Mouse (Mus musculus): Measurements from ENCODE around the gene Hspa14. TPM values are rescaled to one million over a fixed set of nuclear protein-coding genes. Genes with fewer than 3 reads are reported as not detected.

The Hspa14 gene
- polyA plus RNA-seq, 2 experiments: 50.8 to 74.0 TPM

GRCm38 (mm10) chr2:3445984-3446383 is 66.6 kb downstream of the Hspa14 start:
- WGBS (ENCODE audit: insufficient replicate concordance): 74% methylated on average over 4 of the region's 4 CpGs
- TF ChIP-seq CTCF (IDR thresholded peaks at IDR 0.05; ENCODE audit: low read depth): no peak
- TF ChIP-seq EP300 (IDR thresholded peaks at IDR 0.05; ENCODE audit: low read depth): no peak
- H3K36me3 ChIP-seq (replicated peaks; ENCODE audit: control insufficient read depth, insufficient read depth, low read depth): peaks cover 2% of the 10 kb centered on the region; the same call in 1 of the 2 replicates
- no peak overlapping the region for H3K9ac ChIP-seq (replicated peaks)
- H3K4me3 ChIP-seq (ENCODE audit: insufficient read depth in 1 of 2, low read depth in 2 of 2, low read length in 2 of 2): no peak overlapping the region
- ATAC-seq (ENCODE audit: insufficient read depth) (no peak), DNase-seq (ENCODE audit: low read depth in 3 of 3, low spot score in 3 of 3) (no peak)
- no peak overlapping the region for H3K27ac ChIP-seq
- H3K4me2 ChIP-seq (ENCODE audit: low read depth): no peak overlapping the region
- H3K9me3 ChIP-seq (ENCODE audit: control insufficient read depth, low read length): no peaks in the 10 kb centered on the region
- no peaks in the 10 kb centered on the region for H3K27me3 ChIP-seq (ENCODE audit: control insufficient read depth, insufficient read depth, low read length)
- no peaks in the 10 kb centered on the region for H3K4me1 ChIP-seq (replicated peaks; ENCODE audit: control insufficient read depth in 2 of 2, insufficient read depth in 2 of 2, low read length in 1 of 2)

GRCm38 (mm10) chr2:3444206-3444605 is 68.4 kb downstream of the Hspa14 start:
- Histone ChIP-seq H3K4me3 (ENCODE audit: insufficient read depth in 1 of 2, low read depth in 2 of 2, low read length in 2 of 2) (no peak overlapping the region), H3K9me3 (ENCODE audit: control insufficient read depth, low read length) (no peaks in the 10 kb centered on the region), H3K4me2 (ENCODE audit: low read depth) (no peak overlapping the region), H3K9ac (replicated peaks) (no peak overlapping the region), H3K27me3 (ENCODE audit: control insufficient read depth, insufficient read depth, low read length) (no peaks in the 10 kb centered on the region), H3K27ac (no peak overlapping the region), H3K4me1 (replicated peaks; ENCODE audit: control insufficient read depth in 2 of 2, insufficient read depth in 2 of 2, low read length in 1 of 2) (no peaks in the 10 kb centered on the region), H3K36me3 (replicated peaks; ENCODE audit: control insufficient read depth, insufficient read depth, low read depth) (peaks cover 2% of the 10 kb centered on the region)
- WGBS (ENCODE audit: insufficient replicate concordance): 70% methylated on average over 7 of the region's 7 CpGs
- TF ChIP-seq EP300 (IDR thresholded peaks at IDR 0.05; ENCODE audit: low read depth) (no peak), CTCF (IDR thresholded peaks at IDR 0.05; ENCODE audit: low read depth) (no peak)
- DNase-seq (ENCODE audit: low read depth in 3 of 3, low spot score in 3 of 3) (no peak), ATAC-seq (ENCODE audit: insufficient read depth) (no peak)

Other genes starting within 250 kb of the Hspa14 start
- gene Nmt2, start 228.6 kb downstream of the Hspa14 start, polyA plus RNA-seq (2012; rRNA removed): 3.3 and 4.9 TPM in 2 replicates
- 13.5 and 14.1 TPM in 2 replicates for gene Nmt2, start 228.6 kb downstream of the Hspa14 start, polyA plus RNA-seq (2014; fragmentation: Nextera tagmentation; extraction: Ambion mirVana)
- gene Rpp38, start 180.2 kb downstream of the Hspa14 start, polyA plus RNA-seq (2012; rRNA removed): 6.2 and 9.9 TPM in 2 replicates
- gene Rpp38, start 180.2 kb downstream of the Hspa14 start, polyA plus RNA-seq (2014; fragmentation: Nextera tagmentation; extraction: Ambion mirVana): 13.2 and 14.4 TPM in 2 replicates
- 0.33 and 0.36 TPM in 2 replicates for gene Acbd7, start 176.6 kb downstream of the Hspa14 start, polyA plus RNA-seq (2012; rRNA removed)
- gene Acbd7, start 176.6 kb downstream of the Hspa14 start, polyA plus RNA-seq (2014; fragmentation: Nextera tagmentation; extraction: Ambion mirVana): 0.48 and 1.0 TPM in 2 replicates
- gene Olah, start 115.6 kb downstream of the Hspa14 start, polyA plus RNA-seq (2012; rRNA removed): not detected in 2 replicates
- gene Olah, start 115.6 kb downstream of the Hspa14 start, polyA plus RNA-seq (2014; fragmentation: Nextera tagmentation; extraction: Ambion mirVana): not detected in 2 replicates
- gene Meig1, start 90.2 kb downstream of the Hspa14 start, polyA plus RNA-seq (2012; rRNA removed): not detected in 2 replicates
- gene Meig1, start 90.2 kb downstream of the Hspa14 start, polyA plus RNA-seq (2014; fragmentation: Nextera tagmentation; extraction: Ambion mirVana): not detected in 2 replicates
- 3.8 and 4.6 TPM in 2 replicates for gene Dclre1c, start 88.7 kb downstream of the Hspa14 start, polyA plus RNA-seq (2012; rRNA removed)
- 3.0 and 4.5 TPM in 2 replicates for gene Dclre1c, start 88.7 kb downstream of the Hspa14 start, polyA plus RNA-seq (2014; fragmentation: Nextera tagmentation; extraction: Ambion mirVana)
- gene Suv39h2, start 37.8 kb downstream of the Hspa14 start, polyA plus RNA-seq (2012; rRNA removed): 2.4 and 4.1 TPM in 2 replicates
- gene Suv39h2, start 37.8 kb downstream of the Hspa14 start, polyA plus RNA-seq (2014; fragmentation: Nextera tagmentation; extraction: Ambion mirVana): 7.4 and 7.8 TPM in 2 replicates
- 0.96 and 1.2 TPM in 2 replicates for gene Gm45902, start within 50 bp of the Hspa14 start, polyA plus RNA-seq (2012; rRNA removed)
- 1.5 and 1.9 TPM in 2 replicates for gene Gm45902, start within 50 bp of the Hspa14 start, polyA plus RNA-seq (2014; fragmentation: Nextera tagmentation; extraction: Ambion mirVana)
- 0.17 and 0.33 TPM in 2 replicates for gene Cdnf, start 216 bp upstream of the Hspa14 start, polyA plus RNA-seq (2012; rRNA removed)
- 0.08 TPM in 1 of 2 replicates, not detected in the other for gene Cdnf, start 216 bp upstream of the Hspa14 start, polyA plus RNA-seq (2014; fragmentation: Nextera tagmentation; extraction: Ambion mirVana)
- gene Fam107b, start 57.7 kb upstream of the Hspa14 start, polyA plus RNA-seq (2012; rRNA removed): 9.8 and 10.3 TPM in 2 replicates
- gene Fam107b, start 57.7 kb upstream of the Hspa14 start, polyA plus RNA-seq (2014; fragmentation: Nextera tagmentation; extraction: Ambion mirVana): 20.8 and 21.4 TPM in 2 replicates

All from liver, embryonic 14.5 days (tissue).